Mouse (Mus musculus) hindbrain, postnatal 0 days (tissue): ENCODE measurements at regions not wholly inside any gene's neighbourhood (a gene's known extent, or its start where the extent isn't known, plus 50 kb on each side); places are given as distances from the start of the nearest gene placed in this dataset.

ENCODE experiments used
- ATAC-seq: fragments of 200-750 bp; cut with Nextera tagmentation; 2 replicates; pipeline ENCODE4 v1.8.0; 2017; ENCODE audit warnings: mild to moderate bottlenecking, moderate TSS enrichment, moderate library complexity
- DNase-seq: peaks from one replicate; pipeline ENCODE4 v3.0.0-alpha.2; 2015; ENCODE audit warnings: low spot score
- H3K27ac ChIP-seq: fragments of 300-500 bp; sonication (generic); 2 replicates; pipeline ENCODE4 v1.5.1; 2014; ENCODE audit warnings: mild to moderate bottlenecking
- H3K27me3 ChIP-seq: fragments of 300-500 bp; sonication (generic); 2 replicates; pipeline ENCODE4 v1.6.1; 2014; ENCODE audit warnings: low read length, mixed read lengths; ENCODE audit not compliant: insufficient read depth
- H3K36me3 ChIP-seq: fragments of 300-500 bp; sonication (generic); 2 replicates; pipeline ENCODE4 v1.6.1; 2014; ENCODE audit warnings: low read length, mixed read lengths; ENCODE audit not compliant: insufficient read depth
- H3K4me1 ChIP-seq: fragments of 300-500 bp; sonication (generic); 2 replicates; pipeline ENCODE4 v1.6.1; 2014; ENCODE audit warnings: antibody characterized with exemption, low read length, mixed read lengths; ENCODE audit not compliant: insufficient read depth
- H3K4me2 ChIP-seq: fragments of 300-500 bp; sonication (generic); 2 replicates; pipeline ENCODE4 v1.6.1; 2014; ENCODE audit warnings: low read depth, mild to moderate bottlenecking, low read length, moderate library complexity, mixed read lengths
- H3K4me3 ChIP-seq: fragments of 300-500 bp; sonication (generic); 2 replicates; pipeline ENCODE4 v1.5.1; 2014; ENCODE audit warnings: low read length
- H3K9ac ChIP-seq: fragments of 300-500 bp; sonication (generic); replicated peaks from 2 replicates; pipeline ENCODE4 v1.6.1; 2014; ENCODE audit warnings: mild to moderate bottlenecking, low read length, moderate library complexity, mixed read lengths
- H3K9me3 ChIP-seq: fragments of 300-500 bp; sonication (generic); 2 replicates; pipeline ENCODE4 v1.6.1; 2016; ENCODE audit warnings: low read length, mixed read lengths
- CTCF ChIP-seq: IDR thresholded peaks from 2 replicates; pipeline ENCODE4 v1.5.1; 2016; ENCODE audit warnings: antibody characterized with exemption, control low read depth, low read depth
- WGBS: fragments of 180-500 bp; shearing (Covaris S2); extraction: QIAGEN DNeasy Blood & Tissue Kit; methylation state at CpG from one replicate; pipeline ENCODE4 v1.1.7; 2014; 5-methylcytosine and 5-hydroxymethylcytosine counted together

DNA sequence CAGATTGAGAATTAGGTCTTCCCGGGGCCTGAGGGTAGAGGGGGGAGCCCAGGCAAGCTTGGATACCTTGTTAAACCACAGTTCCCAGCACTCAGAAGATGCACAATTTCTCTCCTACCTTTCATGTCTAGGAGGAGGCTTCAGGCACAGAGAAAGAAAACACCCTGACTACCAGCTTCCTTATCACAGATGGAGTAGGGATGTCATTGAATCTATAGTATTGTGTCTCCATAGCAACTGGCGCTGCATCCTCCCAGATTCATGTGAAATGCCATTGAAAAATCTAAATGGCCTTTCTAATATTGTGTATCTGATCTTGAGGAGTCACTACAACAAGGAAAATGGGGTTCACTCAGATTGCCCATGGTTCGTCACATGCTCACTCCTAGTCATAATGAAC is 88.8 kb upstream of the Zkscan2 start:
- 77% methylated on average over 3 of the region's 3 CpGs for WGBS
- no peak overlapping the region for H3K4me2 ChIP-seq
- H3K9ac ChIP-seq = no peak overlapping the region
- ATAC-seq = no peak
- no peak overlapping the region for H3K27ac ChIP-seq
- no peak for DNase-seq
- H3K9me3 ChIP-seq = no peaks in the 10 kb centered on the region
- no peaks in the 10 kb centered on the region for H3K4me1 ChIP-seq
- TF ChIP-seq CTCF = no peak
- H3K4me3 ChIP-seq = no peak overlapping the region
- H3K36me3 ChIP-seq = no peaks in the 10 kb centered on the region
- no peaks in the 10 kb centered on the region for H3K27me3 ChIP-seq

GRCm38 (mm10) chr7:123573721-123574120 is 73.5 kb upstream of the Zkscan2 start:
- peaks cover 6% of the 10 kb centered on the region; the same call in 1 of the 2 replicates for H3K4me1 ChIP-seq
- H3K4me2 ChIP-seq = no peak overlapping the region
- ATAC-seq = no peak
- no peaks in the 10 kb centered on the region for H3K27me3 ChIP-seq
- H3K27ac ChIP-seq = no peak overlapping the region
- DNase-seq = peak; percentile 45
- 25% methylated on average over 3 of the region's 3 CpGs for WGBS
- no peak overlapping the region for H3K4me3 ChIP-seq
- no peak overlapping the region for H3K9ac ChIP-seq
- no peak for TF ChIP-seq CTCF
- no peaks in the 10 kb centered on the region for H3K36me3 ChIP-seq
- H3K9me3 ChIP-seq = no peaks in the 10 kb centered on the region

DNA sequence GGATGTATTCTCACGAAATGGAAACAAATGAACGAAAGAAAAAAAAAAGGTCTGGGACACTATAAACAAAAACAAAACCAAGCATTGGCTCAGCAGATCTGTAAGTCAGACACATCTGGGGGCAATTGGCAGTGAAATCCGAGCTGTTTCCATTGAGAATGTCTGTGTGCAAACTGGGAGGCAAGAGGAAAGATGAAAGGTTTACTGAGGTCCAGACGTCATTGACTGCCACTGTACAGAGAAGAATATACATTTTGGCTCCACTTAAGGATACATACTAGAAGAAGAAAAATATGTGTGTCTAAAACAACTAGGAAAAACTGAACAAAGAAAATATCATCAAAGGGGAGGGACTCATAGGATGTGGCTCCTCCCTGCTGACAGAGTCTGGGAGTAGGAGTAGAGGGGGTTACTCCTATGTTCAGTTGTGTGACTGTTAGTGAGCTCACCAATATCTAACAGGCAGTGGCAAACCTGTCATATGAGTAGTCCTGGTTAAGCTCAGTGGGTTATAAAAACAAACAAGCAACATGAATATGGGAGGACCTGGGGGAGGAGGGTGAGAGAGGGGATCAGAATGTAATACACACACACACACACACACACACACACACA is 72.2 kb upstream of the Zkscan2 start:
- no peak for ATAC-seq
- DNase-seq = no peak
- H3K9me3 ChIP-seq = no peaks in the 10 kb centered on the region
- peaks cover 6% of the 10 kb centered on the region; the same call in 1 of the 2 replicates for H3K4me1 ChIP-seq
- H3K4me3 ChIP-seq = no peak overlapping the region
- no peaks in the 10 kb centered on the region for H3K36me3 ChIP-seq
- WGBS = 47% methylated on average over 4 of the region's 4 CpGs
- H3K9ac ChIP-seq = no peak overlapping the region
- no peaks in the 10 kb centered on the region for H3K27me3 ChIP-seq
- no peak overlapping the region for H3K4me2 ChIP-seq
- no peak for TF ChIP-seq CTCF
- H3K27ac ChIP-seq = no peak overlapping the region

DNA sequence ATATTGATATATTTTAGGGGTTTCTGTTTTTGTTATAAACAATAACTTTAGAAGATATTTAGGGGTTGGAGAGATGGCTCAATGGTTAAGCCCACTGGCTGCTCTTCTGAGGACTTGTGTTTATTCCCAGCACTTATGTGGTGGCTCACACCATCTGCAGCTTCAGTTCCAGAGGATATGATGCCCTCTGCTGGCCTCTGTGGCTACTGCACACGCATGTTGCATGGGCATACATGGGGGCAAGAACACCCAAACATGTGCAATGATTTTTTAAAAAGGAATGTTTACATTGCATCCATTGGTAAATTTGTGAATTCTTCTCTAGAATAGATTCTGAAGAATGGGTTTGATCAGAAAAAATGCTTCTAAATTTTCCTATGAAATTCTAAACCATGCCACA is 66.0 kb upstream of the Zkscan2 start:
- peak; percentile 28 for TF ChIP-seq CTCF
- no peak for ATAC-seq

GRCm38 (mm10) chr7:123559544-123559943 is 59.3 kb upstream of the Zkscan2 start:
- no peak overlapping the region for H3K27ac ChIP-seq
- no peak for DNase-seq
- no peaks in the 10 kb centered on the region for H3K27me3 ChIP-seq
- H3K4me2 ChIP-seq = no peak overlapping the region
- no peaks in the 10 kb centered on the region for H3K36me3 ChIP-seq
- no peaks in the 10 kb centered on the region for H3K9me3 ChIP-seq
- no peak for TF ChIP-seq CTCF
- no peak for ATAC-seq
- WGBS = 81% methylated on average over 7 of the region's 7 CpGs
- H3K4me3 ChIP-seq = no peak overlapping the region
- H3K9ac ChIP-seq = no peak overlapping the region
- H3K4me1 ChIP-seq = no peaks in the 10 kb centered on the region

More for the DNA sequence above, 66.0 kb upstream of the Zkscan2 start:
- WGBS = 45% methylated on average over 1 of the region's 1 CpGs
- no peak overlapping the region for H3K9ac ChIP-seq
- no peaks in the 10 kb centered on the region for H3K9me3 ChIP-seq
- no peaks in the 10 kb centered on the region for H3K4me1 ChIP-seq
- H3K27me3 ChIP-seq = no peaks in the 10 kb centered on the region
- H3K27ac ChIP-seq = no peak overlapping the region
- no peaks in the 10 kb centered on the region for H3K36me3 ChIP-seq
- no peak overlapping the region for H3K4me2 ChIP-seq
- no peak for DNase-seq
- no peak overlapping the region for H3K4me3 ChIP-seq
